10 mouse cellular contexts compared by ENCODE assay signal in genomic region chr13:24945567-24945966, GRCm38 (mm10). TPM values are rescaled to one million over a fixed set of nuclear protein-coding genes. Genes with fewer than 3 reads are reported as not detected.
DNase-seq lines count a peak whose midpoint lies in the region; ATAC-seq lines count a peak whose summit lies in the region.
"Had no signal": no experiment of that assay in that cellular context is flagged by ENCODE, and none has a peak within 500 bp of the region (broad histone marks: within the 10 kb centered on the region; RNA-seq: fewer than 3 reads in every experiment).

No protein-coding gene starts in this region.

- H3K4me3 ChIP-seq in limb, embryonic 11.5 days (ENCODE audit: low read depth, low read length): no peak overlapping the region
- H3K4me3 ChIP-seq in limb, embryonic 10.5 days: no peak overlapping the region
- no peak overlapping the region for H3K4me3 ChIP-seq in neural tube, embryonic 12.5 days
- H3K4me3 ChIP-seq: embryonic facial prominence, embryonic 15.5 days; heart, embryonic 15.5 days; midbrain, embryonic 12.5 days had no signal

- DNase-seq in limb, embryonic 11.5 days (ENCODE audit: low spot score): peak; percentile 38
- no peak for DNase-seq in limb, embryonic 10.5 days (ENCODE audit: low spot score)
- DNase-seq in R1 (ENCODE audit: low read depth, low spot score): peak; percentile 32
- DNase-seq in embryo, embryonic 10.5 days (ENCODE audit: low spot score): peak; percentile 50
- no peak for DNase-seq in adrenal gland, adult (ENCODE audit: inconsistent age in 2 of 2, low spot score in 1 of 2)
- no peak for DNase-seq in ovary, postnatal 14 days (ENCODE audit: low spot score)

- 34% methylated on average over 4 of the region's 4 CpGs for WGBS in limb, embryonic 11.5 days
- 37% methylated on average over 4 of the region's 4 CpGs for WGBS in limb, embryonic 10.5 days
- 11% methylated on average over 4 of the region's 4 CpGs for WGBS in neural tube, embryonic 12.5 days

- no peak overlapping the region for H3K27ac ChIP-seq in limb, embryonic 11.5 days (replicated peaks; ENCODE audit: low read depth, low read length)
- no peak overlapping the region for H3K27ac ChIP-seq in limb, embryonic 10.5 days
- H3K27ac ChIP-seq in neural tube, embryonic 12.5 days: no peak overlapping the region
- H3K27ac ChIP-seq: embryonic facial prominence, embryonic 15.5 days; heart, embryonic 15.5 days; midbrain, embryonic 12.5 days had no signal

- no peaks in the 10 kb centered on the region for H3K27me3 ChIP-seq in limb, embryonic 11.5 days (ENCODE audit: control insufficient read depth, insufficient read depth, low read length)
- H3K27me3 ChIP-seq in limb, embryonic 10.5 days (ENCODE audit: low read depth, poor library complexity, severe bottlenecking): no peaks in the 10 kb centered on the region
- H3K27me3 ChIP-seq in neural tube, embryonic 12.5 days (replicated peaks): no peaks in the 10 kb centered on the region
- H3K27me3 ChIP-seq: embryonic facial prominence, embryonic 15.5 days; heart, embryonic 15.5 days had no signal

- H3K4me1 ChIP-seq in limb, embryonic 11.5 days (ENCODE audit: control insufficient read depth, insufficient read depth, low read length): no peaks in the 10 kb centered on the region
- peaks cover 3% of the 10 kb centered on the region; the same call in 1 of the 2 replicates for H3K4me1 ChIP-seq in limb, embryonic 10.5 days
- H3K4me1 ChIP-seq in neural tube, embryonic 12.5 days: peaks cover 6% of the 10 kb centered on the region; the same call in 1 of the 2 replicates
- H3K4me1 ChIP-seq: embryonic facial prominence, embryonic 15.5 days; heart, embryonic 15.5 days had no signal

- no peak overlapping the region for H3K9ac ChIP-seq in limb, embryonic 11.5 days (ENCODE audit: low read length)
- no peak overlapping the region for H3K9ac ChIP-seq in neural tube, embryonic 12.5 days
- H3K9ac ChIP-seq: embryonic facial prominence, embryonic 15.5 days; heart, embryonic 15.5 days; midbrain, embryonic 12.5 days had no signal

- no peak overlapping the region for H3K4me2 ChIP-seq in limb, embryonic 11.5 days (ENCODE audit: low read depth, severe bottlenecking)
- no peak overlapping the region for H3K4me2 ChIP-seq in neural tube, embryonic 12.5 days (replicated peaks)
- H3K4me2 ChIP-seq: embryonic facial prominence, embryonic 15.5 days; heart, embryonic 15.5 days; midbrain, embryonic 12.5 days had no signal

- ATAC-seq in limb, embryonic 11.5 days (ENCODE audit: insufficient number of reproducible peaks, low FRiP score, low TSS enrichment, low read depth): no peak
- ATAC-seq in neural tube, embryonic 12.5 days (ENCODE audit: low FRiP score, low read depth): peak; percentile 80

- no peaks in the 10 kb centered on the region for H3K9me3 ChIP-seq in limb, embryonic 11.5 days (ENCODE audit: control insufficient read depth, low read length)
- no peaks in the 10 kb centered on the region for H3K9me3 ChIP-seq in limb, embryonic 10.5 days (replicated peaks)
- no peaks in the 10 kb centered on the region for H3K9me3 ChIP-seq in neural tube, embryonic 12.5 days
- H3K9me3 ChIP-seq: embryonic facial prominence, embryonic 15.5 days; heart, embryonic 15.5 days; midbrain, embryonic 12.5 days had no signal

- no peaks in the 10 kb centered on the region for H3K36me3 ChIP-seq in limb, embryonic 11.5 days (ENCODE audit: control insufficient read depth, insufficient read depth, low read length)
- H3K36me3 ChIP-seq in limb, embryonic 10.5 days: no peaks in the 10 kb centered on the region
- H3K36me3 ChIP-seq in neural tube, embryonic 12.5 days: no peaks in the 10 kb centered on the region
- H3K36me3 ChIP-seq: embryonic facial prominence, embryonic 15.5 days; heart, embryonic 15.5 days; midbrain, embryonic 12.5 days had no signal

RNA-seq across cellular contexts. Expression of gene Gpld1, which starts 2.6 kb away (rescaled TPM):
- polyA plus RNA-seq in limb, embryonic 11.5 days (2014; fragmentation: Nextera tagmentation; extraction: Ambion mirVana): 0.25 and 0.34 TPM in 2 replicates
- 0.13 and 0.91 TPM in 2 replicates for polyA plus RNA-seq in limb, embryonic 10.5 days (2016; fragmentation: Nextera tagmentation; extraction: Ambion mirVana)
- polyA plus RNA-seq in neural tube, embryonic 12.5 days (2016; fragmentation: Nextera tagmentation; extraction: Ambion mirVana): 0.76 and 0.87 TPM in 2 replicates

RNA-seq across cellular contexts. Expression of gene Aldh5a1, which starts 8.1 kb away (rescaled TPM):
- polyA plus RNA-seq in limb, embryonic 11.5 days (2014; fragmentation: Nextera tagmentation; extraction: Ambion mirVana): 5.3 TPM in 2 replicates
- 4.7 and 5.6 TPM in 2 replicates for polyA plus RNA-seq in limb, embryonic 10.5 days (2016; fragmentation: Nextera tagmentation; extraction: Ambion mirVana)
- polyA plus RNA-seq in neural tube, embryonic 12.5 days (2016; fragmentation: Nextera tagmentation; extraction: Ambion mirVana): 8.0 and 9.1 TPM in 2 replicates

Comparison
In these comparisons a context has a peak if more than half of its experiments do, and no peak if none do; other contexts are left out.
1. DNase-seq: peak in limb, embryonic 11.5 days (single experiment), R1 (single experiment) and embryo, embryonic 10.5 days (single experiment); none in limb, embryonic 10.5 days (single experiment), adrenal gland, adult (0 of 2) and ovary, postnatal 14 days (single experiment).